Mouse (Mus musculus): ENCODE measurements at regions not wholly inside any gene's neighbourhood (a gene's known extent, or its start where the extent isn't known, plus 50 kb on each side); places are given as distances from the start of the nearest gene placed in this dataset.

DNA sequence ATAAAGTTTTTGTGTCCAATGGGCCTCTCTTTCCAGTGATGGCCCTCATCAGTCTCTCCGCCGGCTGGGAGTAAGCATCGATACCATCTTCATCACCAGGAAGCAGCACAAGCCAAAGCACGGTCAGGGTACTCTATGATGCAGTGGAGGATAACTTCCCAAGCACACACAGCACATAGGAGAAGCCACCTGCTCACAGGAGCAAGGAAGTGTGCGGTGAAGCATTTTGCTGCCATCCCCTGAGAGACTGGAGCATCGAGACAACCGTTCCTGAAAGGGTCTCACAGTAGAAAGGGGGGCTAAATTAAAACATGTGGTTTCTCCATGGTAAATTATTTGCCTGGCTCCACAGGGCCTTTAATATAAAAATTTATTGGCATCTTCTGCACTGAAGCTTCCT lies 277.1 kb downstream of the Lrig3 start:
- intact Hi-C loops (cut with DNase I): no loop called here
- DNase-seq: no peak

DNA sequence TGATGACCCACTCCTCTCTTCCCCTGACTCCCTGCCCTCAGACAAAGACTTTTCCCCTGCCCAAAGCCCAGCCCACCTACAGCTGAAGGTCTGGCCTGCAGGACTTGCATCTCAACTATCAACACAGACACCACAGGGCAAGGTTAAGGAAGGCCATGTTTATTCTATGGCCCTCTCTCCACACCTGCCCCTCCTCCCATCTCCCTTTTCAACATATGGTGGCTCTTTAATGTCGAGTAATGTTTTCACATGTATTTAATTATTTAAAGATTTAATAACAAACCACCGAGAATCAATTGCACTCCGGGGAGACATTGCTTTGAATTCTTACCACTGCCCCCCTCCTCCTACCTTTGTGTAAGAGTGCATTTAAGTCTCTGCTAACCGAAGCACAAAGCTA lies 273.6 kb downstream of the Lrig3 start:
- intact Hi-C loops (cut with DNase I): no loop called here
- DNase-seq: no peak

Small RNA genes in the stretch of these regions (microRNA-seq; reads per million reads assigned to microRNA genes)
- gene Mir378d: 149 to 151 reads per million in 2 experiments

All from heart, postnatal 10 days (tissue).